Mouse (Mus musculus) megakaryocyte progenitor cell, adult 5-6 weeks (primary cell): ENCODE measurements around the gene Trim54. TPM values are rescaled to one million over a fixed set of nuclear protein-coding genes. Genes with fewer than 3 reads are reported as not detected.

Source experiments
- ATAC-seq: replicated peaks from 2 replicates; pipeline ENCODE4 v1.8.0; 2016; ENCODE audit warnings: mild to moderate bottlenecking, moderate TSS enrichment, inconsistent platforms; ENCODE audit not compliant: poor library complexity
- total RNA-seq, 2 experiments: library from RNA; stranded (forward) in 1 of 2; stranded (reverse) in 1 of 2; fragments of 157-497, 149-512 nt in 1 of 2; fragments of 200-1000 nt in 1 of 2; gene quantifications; 2 replicates each; pipeline versions ENCODE4 v1.2.3 to v1.2.4; 2015 to 2017

The Trim54 gene
- total RNA-seq (2015) (not detected in 2 replicates), total RNA-seq (2017) (not detected in 2 replicates)

GRCm38 (mm10) chr5:31116354-31116753 lies at the start of gene Trim54:
Trim54 (plus strand) TSS chr5:31116712.
- ATAC-seq: no peak

DNA sequence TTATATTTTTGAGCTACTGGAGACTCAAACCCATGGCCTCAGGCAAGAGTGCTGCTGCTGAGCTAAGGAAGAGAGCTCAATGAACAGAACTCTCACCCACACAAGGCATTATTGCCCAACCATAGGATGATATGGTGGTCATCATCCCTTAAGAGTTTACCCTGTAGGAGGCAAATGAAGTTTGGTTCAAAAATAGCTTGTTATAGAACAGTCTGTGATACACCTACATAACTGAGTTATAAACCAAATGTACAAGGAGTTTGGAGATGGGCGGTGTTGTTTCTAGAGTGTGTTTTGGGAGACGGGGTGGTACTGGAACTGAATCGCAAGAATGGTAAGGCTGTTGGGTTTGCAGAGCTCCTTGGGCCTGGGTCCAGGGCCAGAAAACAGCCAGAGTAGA lies 46.7 kb upstream of the Trim54 start:
- no peak for ATAC-seq

- ATAC-seq: no peak
These were observed 45.5 kb upstream of the Trim54 start for GRCm38 (mm10) chr5:31071059-31071458.

DNA sequence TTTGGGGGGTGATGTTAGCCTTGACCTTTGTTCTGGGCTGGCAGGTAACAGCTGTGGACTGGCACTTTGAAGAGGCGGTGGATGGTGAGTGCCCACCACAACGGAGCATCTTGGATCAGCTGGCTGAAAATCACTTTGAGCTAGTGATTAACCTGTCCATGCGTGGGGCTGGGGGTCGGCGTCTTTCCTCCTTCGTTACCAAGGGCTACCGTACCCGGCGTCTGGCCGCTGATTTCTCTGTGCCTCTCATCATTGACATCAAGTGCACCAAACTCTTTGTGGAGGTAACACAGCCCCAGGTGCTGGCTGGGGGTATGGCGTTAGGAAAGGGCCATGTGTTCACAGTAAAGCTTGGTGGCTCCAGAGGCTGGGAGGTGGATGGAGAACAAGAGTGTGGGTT lies 44.7 kb upstream of the Trim54 start:
- ATAC-seq: no peak

GRCm38 (mm10) chr5:31073176-31073575 lies 43.3 kb upstream of the Trim54 start:
- no peak for ATAC-seq

- ATAC-seq: no peak
These were observed 40.2 kb upstream of the Trim54 start for GRCm38 (mm10) chr5:31076346-31076745.

- ATAC-seq: no peak
These were observed 36.3 kb upstream of the Trim54 start for GRCm38 (mm10) chr5:31080059-31080794.

GRCm38 (mm10) chr5:31080795-31081164 lies 35.7 kb upstream of the Trim54 start:
- no peak for ATAC-seq

DNA sequence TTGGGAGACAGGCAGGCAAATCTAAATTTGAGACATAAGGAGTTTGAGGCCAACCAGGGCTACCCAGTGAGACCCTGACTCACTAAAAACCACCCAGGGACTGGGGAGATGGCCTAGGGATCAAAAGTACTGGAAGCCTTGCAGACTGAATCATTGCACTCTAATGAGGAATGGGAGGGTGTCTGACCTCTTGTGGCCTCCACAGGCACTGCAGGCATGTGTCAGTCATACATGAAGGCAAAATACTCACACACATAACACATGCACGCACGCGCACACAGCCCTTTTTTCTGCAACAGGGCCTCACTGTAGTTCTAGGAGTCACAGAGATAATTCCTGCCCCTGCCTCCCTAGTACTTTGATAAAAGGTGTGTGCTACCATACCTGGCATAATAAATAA lies 35.1 kb upstream of the Trim54 start:
- ATAC-seq: peak; percentile 77

DNA sequence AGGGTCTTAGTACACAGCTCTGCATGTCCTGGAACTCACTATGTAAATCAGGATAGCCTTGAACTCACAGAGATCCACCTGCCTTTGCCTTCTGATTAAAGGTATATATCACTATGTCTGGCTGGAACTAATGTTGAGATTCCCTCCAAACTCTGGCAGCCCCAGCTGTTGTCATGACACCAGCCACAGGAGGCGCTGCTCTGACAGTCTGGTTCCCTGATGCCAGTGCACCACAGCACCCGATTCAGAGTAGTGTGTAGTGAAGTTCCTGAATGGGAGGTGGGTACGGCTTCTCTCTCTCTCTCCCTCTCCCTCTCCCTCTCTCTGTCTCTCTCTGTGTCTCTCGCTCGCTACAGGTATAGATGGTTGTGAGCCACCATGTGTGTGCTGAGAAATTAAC lies 34.2 kb upstream of the Trim54 start:
- peak; percentile 89 for ATAC-seq

DNA sequence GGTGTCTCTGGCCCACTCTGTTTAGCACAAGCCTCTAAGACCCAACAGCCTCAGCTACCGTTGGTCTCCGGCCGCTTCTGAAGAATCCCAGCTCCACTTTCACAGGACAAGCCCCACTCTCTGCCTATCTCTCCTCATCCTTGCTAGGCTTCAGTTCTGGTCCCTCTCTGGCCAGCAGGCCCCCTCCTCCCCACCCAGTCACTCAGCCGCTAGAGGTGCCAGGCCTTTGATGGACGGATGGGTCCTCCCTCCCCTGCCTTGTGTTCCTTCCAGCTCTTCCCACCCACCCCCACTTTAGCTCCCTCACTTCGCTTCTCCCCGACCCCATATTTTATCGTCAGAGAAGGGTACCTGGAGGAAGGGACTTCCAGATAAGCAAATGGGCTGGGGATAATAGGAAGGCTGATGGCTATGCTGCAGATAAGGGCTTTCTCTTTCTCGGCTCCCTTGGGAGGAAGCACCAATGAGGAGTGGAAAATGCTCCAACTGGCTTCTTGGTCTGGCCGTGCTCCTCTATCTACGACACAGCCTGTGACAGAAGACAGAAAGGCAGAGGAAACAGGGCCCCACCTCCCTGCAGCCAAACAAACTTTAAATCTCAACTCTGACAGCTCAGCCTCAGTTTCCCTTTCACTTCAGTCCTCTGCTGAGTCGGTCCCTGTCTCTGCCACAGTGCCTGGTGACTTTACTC lies 33.4 kb upstream of the Trim54 start:
- ATAC-seq: no peak

GRCm38 (mm10) chr5:31083949-31084348 lies 32.6 kb upstream of the Trim54 start:
- ATAC-seq: no peak

DNA sequence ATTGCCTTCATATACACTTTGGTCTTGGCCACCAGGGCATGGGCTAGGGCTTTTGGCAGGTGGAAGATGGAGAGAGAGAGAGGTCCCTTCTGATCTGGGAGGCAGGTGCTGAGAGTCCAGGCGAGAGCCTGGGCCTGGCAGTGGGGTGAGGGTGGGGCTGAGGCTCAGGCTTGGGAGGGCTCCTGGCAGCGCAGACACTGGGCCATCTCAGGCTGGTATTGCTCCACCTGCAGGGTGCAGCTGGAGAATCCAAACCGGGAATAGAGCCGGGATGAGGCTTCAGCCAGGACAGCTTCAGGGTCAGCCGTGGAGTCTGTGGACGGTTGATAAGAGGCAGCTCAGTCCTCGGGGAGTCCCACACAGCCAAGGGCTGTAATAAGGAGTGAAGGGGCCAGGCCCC lies 29.9 kb upstream of the Trim54 start:
- ATAC-seq: no peak

GRCm38 (mm10) chr5:31087131-31087530 lies 29.4 kb upstream of the Trim54 start:
- no peak for ATAC-seq

GRCm38 (mm10) chr5:31092231-31092975 lies 24.1 kb upstream of the Trim54 start:
- no peak for ATAC-seq

DNA sequence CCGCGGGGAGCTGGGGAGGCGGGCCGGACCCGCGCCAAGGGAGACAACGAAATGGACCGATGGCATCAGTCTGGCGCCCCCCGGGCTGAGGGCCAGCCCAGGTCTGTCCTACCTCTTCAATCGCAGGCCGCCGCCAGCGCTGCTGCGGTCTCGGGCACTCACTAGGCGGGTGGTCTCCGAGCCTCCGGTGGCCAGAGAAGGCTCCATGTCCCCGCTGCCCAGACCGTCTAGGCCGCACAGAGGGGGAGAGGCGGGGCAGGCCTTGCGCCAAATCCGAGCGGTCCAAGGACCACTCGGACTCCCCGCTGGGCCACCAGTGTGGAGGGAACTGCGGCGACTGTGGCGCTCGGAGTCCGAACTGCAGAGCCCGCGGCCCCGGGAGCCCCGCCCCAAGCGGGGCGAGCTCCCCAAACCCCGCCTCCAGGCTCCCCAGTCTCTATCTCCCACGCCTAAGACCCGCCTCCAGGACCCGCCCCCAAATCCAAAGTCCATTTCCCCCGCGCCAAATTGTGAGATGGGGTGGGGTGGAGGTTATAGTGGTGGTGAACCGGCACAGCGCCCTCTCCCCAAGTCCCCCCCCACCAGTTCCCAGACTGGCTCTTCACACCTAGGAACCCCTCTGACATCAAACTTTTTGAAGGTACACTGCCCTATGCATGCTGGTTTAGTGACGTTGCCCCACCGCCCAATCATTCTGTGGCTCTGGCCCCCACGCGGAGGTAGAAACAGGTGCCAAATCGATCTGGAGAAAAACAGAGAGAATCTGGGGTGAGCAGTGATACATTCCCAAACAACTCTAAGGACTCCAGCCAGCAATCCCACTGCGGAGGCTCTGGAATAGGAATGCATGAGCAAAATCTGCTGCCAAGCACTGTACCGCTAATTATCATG lies 23.1 kb upstream of the Trim54 start:
- no peak for ATAC-seq

- ATAC-seq: no peak
These were observed 22.3 kb upstream of the Trim54 start for GRCm38 (mm10) chr5:31094100-31094798.

- ATAC-seq: peak; percentile 89
These were observed 21.5 kb upstream of the Trim54 start for GRCm38 (mm10) chr5:31094799-31095691.
